Mouse (Mus musculus): ENCODE data around the gene Adgrg3.

Gene Adgrg3

GRCm38 (mm10) chr8:95078055-95078454 is 60.6 kb downstream of the Adgrg3 start:
- DNase-seq (ENCODE audit: extremely low read depth, insufficient read length, low spot score): no peak

- DNase-seq (ENCODE audit: extremely low read depth, insufficient read length, low spot score): no peak
Measured at GRCm38 (mm10) chr8:95079305-95079704, 61.8 kb downstream of the Adgrg3 start.

DNA sequence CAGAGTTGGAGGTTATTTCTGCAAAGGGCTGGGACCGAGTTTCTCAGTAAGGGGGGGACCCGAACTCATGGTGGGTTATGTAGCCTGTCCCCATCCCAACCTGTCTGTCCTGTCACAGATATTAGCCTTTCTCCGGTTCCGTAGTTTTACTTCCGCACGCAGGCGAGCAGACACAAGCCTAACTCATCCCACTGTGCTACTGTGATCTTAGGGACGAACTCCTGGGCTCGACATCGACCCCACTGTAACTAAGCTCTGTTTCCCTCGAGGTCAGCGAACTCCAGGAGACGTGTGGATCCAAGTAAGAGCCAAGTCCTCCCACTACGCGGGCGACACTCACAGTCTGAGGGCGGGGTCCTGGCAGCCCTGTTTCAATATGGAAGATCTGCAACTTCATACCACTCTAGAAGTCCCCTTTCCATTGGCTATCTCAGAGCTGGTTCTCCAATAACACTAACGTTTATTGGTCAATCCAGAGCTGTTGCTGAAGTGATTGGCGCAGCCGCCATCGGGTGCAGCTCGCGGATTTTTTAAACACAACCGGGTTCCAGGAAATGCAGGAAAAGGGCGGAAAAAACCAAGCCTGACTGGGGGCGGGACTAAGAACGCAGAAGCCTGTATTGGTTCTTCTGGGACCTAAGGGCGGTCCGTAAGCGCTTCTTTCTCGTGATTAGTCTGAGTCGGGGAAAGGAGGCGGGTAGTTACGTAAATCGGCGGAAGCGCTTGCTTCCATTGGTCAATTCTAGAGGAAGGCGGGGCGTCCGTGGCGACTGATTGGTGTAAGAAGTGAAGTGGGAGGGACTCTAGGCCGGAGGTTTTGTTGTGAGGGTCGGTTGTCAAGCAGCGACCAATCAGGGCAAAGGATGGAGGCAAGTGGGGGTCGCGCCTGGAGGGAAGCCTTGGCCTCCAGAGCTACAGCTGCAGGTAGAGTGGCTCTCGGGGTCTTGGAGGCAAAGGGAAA is 63.2 kb downstream of the Adgrg3 start, which contains the start of gene Katnb1:
Gene Katnb1 (plus strand): TSS at position 806 of the 961 bp plus-strand sequence.
- DNase-seq (ENCODE audit: extremely low read depth, insufficient read length, low spot score): peak; percentile 94

DNA sequence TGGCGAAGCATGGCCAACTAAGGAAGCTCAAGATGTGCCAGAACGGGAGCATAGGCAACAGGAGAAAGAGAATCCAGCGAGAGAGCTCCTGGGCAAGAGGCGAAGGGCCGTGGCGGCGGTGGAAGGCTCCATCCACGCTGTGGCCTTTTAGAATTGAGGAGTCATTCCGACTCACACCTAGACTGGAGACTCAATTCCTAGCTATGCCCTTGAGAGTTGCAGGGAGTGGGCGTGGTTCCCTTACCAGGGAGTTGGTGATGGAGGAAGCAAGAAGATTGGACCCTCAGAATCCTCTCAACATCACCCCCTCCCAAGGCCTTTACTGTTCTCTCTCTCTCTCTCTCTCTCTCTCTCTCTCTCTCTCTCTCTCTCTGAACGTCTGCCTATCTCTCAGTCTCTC is 64.2 kb downstream of the Adgrg3 start:
- DNase-seq (ENCODE audit: extremely low read depth, insufficient read length, low spot score): peak; percentile 25

- DNase-seq (ENCODE audit: extremely low read depth, insufficient read length, low spot score): no peak
Measured at GRCm38 (mm10) chr8:95084261-95084660, 66.8 kb downstream of the Adgrg3 start.

DNA sequence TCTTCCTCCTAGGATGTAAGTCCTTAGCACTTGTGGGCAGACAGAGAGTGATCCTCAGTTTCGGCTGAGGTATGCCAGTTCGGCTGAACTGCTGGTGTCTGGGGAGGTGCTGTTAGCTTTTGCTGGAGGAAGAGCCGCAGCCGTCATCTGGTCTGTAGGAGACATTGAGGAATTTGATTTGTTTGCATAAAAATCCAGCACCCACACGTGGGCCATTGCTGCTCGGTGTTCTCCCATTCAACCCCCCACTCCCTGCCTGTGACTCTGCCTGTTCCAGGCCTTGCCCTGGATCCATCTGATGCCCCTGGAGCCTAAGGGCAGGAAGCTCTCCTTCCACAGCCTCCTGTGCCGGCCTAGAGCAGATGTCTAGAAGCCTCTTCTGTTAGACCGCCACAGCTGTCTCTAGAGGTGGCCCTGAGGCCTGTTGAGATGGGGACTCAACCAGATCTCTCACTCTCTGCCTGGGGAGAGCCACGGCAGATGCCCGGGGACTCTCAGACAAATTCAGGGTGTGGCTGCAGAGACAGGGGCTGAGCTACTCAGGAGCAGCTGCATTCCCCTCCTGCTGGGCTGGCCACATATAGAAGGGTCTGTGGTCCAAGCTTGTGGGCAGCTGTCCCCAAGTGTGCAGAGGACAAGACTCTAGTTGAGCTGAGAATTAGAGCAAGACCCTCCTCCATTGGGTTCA is 67.4 kb downstream of the Adgrg3 start:
- DNase-seq (ENCODE audit: extremely low read depth, insufficient read length, low spot score): no peak

GRCm38 (mm10) chr8:95085432-95086141 is 68.1 kb downstream of the Adgrg3 start:
- DNase-seq (ENCODE audit: extremely low read depth, insufficient read length, low spot score): no peak

- no peak for DNase-seq (ENCODE audit: extremely low read depth, insufficient read length, low spot score)
Measured at GRCm38 (mm10) chr8:95093574-95093973, 76.1 kb downstream of the Adgrg3 start.

Measured in 3134 (cell line).